Mouse (Mus musculus): ENCODE data around the gene Tmc2.

The Tmc2 gene

GRCm38 (mm10) chr2:130194894-130195293, at the start of gene Tmc2:
Gene Tmc2 (plus strand): TSS chr2:130195194.
- DNase-seq (ENCODE audit: low spot score in 2 of 2): no peak

DNA sequence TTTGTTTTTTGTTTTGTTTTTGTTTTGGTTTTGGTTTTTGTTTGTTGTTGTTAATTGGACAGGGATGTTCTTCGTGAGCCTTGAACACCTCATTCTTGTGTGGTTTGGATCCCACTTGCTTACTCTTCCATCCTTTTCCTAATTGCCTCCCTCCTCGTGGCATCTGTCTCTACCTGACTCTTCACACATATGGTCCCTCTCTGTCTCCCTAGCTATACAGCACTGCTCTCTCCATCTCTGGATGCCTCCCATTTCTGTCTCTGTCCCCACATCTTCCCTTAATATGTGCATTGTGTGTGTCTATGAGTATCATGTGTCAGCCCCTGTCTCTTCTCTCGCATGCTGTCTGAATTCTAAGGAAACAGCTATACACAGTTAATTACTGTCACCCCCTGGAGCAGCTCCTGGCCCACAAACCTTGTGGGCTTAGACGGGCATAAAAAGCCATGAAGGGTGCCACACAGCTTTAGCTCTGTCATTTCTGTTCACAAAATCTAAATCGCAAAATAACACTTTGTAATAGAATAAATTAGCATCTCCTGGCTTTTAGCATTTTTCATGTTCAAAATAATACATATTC, 48.8 kb upstream of the Tmc2 start:
- no peak for DNase-seq (ENCODE audit: low spot score in 2 of 2)

GRCm38 (mm10) chr2:130155171-130155570, 39.8 kb upstream of the Tmc2 start:
- no peak for DNase-seq (ENCODE audit: low spot score in 2 of 2)

DNA sequence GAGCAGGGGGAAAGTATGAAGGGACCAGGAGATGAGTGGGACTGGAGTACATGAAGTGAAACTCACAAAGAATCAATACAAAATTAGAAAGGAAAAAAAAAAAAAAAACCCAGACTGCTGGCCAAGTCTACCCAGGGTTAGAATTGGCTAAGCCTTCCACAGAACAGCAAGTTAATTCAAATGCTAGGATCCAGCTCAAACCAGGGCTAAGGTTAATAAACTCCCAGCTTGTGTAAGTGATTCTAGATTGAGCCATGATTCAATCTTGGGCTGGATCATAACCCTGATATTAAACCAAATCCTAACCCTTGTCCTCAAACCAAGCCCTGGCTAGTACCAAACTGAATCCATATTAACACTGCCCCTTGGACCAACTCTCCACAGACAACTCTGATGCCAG, 39.1 kb upstream of the Tmc2 start:
- DNase-seq (ENCODE audit: low spot score in 2 of 2): no peak

DNA sequence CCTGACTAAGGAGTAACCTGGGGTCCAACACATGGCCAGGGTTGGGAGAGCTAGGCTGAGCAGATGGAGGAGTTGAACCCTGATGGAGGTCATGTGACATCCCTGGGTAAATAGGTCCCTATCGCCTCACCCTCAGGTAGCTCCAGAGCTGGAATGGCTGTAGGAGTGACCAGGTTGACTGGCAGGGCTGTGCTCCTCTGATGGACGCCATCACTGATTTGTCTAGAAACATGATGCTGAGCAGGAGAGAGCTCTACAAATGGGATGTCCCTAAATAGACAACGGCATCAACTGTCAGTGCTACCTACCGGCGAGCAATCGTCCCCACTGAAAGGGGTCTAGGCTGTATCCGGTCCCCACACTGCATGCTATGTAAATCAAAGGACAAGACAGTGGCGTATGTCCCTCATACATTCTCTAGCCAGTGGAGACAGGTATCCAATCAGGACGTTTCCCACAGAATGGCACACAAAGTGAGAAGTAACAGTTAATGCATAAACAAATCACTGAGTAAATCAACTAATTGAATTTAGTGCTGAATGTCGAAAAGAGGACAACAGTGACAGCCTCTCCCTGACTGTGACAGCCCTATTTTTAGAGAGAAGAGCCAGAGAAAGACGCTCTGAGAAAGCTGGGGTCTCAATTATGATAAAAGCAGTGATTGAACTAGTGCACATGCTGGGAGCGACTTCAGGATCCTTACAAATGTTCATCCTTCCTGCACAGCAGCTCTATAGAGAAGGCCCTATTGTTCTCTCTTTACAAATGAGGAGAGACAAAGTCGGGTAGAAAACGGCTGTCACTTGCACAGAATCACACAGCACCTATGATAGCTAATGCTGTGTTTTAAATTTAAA, 37.5 kb upstream of the Tmc2 start:
- no peak for DNase-seq (ENCODE audit: low spot score in 2 of 2)

GRCm38 (mm10) chr2:130158088-130158437, 36.9 kb upstream of the Tmc2 start:
- DNase-seq (ENCODE audit: low spot score in 2 of 2): no peak

DNA sequence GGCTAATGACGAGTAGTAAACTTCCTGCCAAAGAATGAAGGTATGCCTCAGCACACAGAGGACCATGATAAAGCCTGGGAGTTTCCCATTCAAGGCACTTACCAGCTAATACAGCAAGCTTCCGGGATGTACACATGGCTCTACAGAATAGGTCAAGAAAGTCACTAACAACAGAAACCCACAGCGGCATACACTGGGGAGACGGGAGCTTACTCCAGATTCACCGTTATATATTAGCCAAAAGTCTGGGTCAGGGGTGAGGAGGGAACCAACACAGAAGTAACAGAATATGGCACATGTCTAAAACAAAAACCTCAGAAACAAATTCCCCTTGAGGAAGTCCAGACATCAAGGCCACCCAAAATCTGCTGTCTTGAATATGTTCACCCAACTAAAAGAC, 32.3 kb upstream of the Tmc2 start:
- DNase-seq (ENCODE audit: low spot score in 2 of 2): no peak

DNA sequence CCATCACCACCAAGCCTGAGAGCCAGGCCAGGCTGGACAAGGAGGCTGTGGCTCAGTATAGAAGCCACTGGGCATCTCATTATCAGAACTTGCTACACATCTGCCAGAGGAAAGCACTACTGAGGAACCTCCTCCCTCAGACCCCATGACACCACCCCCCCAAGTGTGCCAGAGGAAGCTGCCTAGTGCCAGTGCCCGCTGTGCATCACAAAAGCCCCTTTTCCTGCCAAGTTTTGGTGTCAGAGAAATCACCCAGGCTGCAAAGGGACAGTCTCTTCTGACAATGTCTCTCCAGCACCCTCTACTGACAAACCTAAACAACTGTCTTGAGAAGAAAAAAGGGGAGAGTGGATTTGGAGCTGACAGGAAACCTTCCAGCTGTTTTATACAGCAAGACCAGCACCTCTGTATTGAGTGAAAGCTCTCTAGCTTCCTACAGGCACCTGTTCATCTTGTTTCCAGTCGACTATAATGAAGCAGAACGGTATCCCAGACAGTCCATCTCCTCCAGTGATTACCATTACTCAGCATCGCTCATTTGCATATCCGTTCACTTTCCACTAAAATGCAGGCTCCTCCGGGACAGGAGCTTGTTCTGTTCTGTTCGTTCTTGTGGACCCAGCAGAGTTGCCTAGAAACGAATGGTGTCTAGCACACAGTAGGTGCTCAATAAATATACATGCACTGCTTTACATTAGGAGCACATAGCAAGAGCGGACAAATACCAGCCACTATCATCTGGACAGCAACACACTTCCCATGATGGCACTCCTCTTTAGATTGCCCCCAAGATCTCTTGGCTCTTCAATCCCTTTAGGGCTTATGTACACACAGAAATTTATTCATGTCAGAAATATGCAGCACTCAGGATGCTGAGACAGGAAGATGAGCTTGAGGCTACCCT, 28.4 kb upstream of the Tmc2 start:
- peak; percentile 73 to 75 for DNase-seq (ENCODE audit: low spot score in 2 of 2)

DNA sequence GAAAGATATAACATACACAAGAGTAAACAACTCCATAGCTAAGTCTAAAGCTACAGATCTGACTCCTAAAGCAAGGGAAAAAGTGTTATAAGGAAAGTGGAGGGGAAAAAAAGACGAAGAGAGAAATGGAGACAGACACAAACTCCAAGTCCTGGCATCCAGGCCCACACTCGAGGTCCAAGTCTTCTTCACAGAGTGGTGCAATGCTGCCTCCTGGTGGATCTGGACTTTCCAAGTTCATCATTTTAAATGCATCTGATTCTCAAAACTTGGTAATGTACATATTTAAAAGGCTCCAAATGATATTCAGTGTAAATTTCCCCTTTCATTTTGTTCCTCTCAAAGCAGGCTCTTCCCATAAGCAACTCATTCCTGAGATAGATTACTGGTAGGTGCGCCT, 27.1 kb upstream of the Tmc2 start:
- peak; percentile 75 to 84 for DNase-seq (ENCODE audit: low spot score in 2 of 2)

GRCm38 (mm10) chr2:130171674-130172073, 23.3 kb upstream of the Tmc2 start:
- DNase-seq (ENCODE audit: low spot score in 2 of 2): no peak

- no peak for DNase-seq (ENCODE audit: low spot score in 2 of 2)
Measured at GRCm38 (mm10) chr2:130176820-130177219, 18.2 kb upstream of the Tmc2 start.

DNA sequence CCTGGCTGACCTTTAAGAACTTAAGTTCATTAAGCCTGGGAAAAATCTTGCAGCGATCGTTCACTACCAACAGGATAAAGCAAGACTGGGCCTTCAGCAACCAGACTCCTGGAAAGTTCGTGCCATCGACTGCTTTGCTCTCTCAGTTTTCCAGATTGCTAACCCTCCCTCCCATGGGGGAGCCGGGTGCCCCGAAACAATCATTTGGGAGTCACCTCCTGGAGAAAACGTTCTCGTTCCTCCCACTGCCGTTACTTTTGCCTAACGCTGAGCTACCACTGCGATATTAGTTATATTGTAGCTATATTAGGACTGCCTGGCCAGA, 16.7 kb upstream of the Tmc2 start:
- no peak for DNase-seq (ENCODE audit: low spot score in 2 of 2)

DNA sequence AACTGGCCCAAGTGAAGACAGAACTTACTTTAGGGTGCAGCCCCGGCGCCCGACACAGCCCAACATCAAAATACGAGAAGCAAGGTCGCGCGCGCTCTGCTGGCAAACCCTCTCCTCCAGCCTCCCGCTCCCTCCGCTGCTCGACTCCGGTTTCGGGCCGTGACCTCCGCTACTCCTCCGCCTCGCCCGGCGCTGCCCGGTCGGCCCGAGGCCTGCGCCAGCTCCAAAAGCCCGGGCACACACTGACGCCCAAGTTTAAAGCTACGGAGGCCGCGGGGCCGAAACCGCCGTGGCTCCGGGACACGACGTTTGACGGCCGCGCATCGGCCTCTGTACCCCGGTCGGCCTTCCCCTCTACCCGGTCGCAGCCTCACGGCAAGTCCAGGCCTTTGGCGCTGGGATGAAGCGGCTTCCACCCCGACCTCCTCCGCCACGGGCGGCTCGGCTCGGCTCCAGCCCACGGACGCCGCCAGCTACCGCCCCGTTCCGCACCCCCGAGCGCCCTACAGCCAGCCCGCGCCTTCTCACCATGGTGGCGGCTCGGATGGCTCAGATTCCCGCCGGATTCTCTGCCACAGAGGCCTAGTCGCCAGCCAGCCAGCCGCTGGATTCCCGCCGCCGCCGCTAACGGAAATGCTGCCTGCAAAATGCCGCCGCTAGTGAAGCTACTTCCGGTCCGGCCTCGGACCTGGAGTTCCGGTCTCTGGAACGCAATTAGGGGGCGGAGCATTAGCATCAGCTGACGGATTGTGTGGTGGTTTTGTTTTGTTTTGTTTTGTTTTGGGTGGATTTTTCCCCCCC, 16.1 kb upstream of the Tmc2 start, which contains the start of gene Snrpb:
Gene Snrpb, minus strand, starts transcription at position 698 of the 801 bp plus-strand sequence.
- peak; percentile 94 to 95 for DNase-seq (ENCODE audit: low spot score in 2 of 2)

DNA sequence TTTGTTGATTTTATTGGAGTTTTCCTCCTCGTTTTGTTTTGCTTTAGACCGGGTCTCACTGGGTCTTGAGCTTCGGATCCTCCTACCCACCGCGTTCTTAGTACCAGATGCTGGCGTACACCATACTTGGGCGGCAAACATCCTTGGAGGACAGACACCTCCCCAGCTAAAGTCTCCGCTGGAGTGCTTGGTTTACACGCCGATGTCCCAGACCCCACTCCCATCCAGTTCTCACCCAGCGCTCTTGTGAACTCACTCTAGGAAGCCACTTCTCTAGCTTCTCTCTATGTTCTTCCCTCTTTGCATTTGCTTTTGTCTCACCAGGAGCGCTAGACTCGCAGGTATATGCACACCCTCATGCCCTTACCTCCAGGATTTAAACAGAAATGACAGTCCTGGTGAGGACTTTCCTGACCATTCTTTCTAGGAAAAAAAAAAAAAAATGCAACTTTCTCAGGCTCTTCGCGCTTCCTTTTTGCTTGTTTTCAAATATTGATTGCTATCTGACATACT, 15.4 kb upstream of the Tmc2 start:
- DNase-seq (ENCODE audit: low spot score in 2 of 2): peak in 1 of 2 experiments; percentile 46

DNA sequence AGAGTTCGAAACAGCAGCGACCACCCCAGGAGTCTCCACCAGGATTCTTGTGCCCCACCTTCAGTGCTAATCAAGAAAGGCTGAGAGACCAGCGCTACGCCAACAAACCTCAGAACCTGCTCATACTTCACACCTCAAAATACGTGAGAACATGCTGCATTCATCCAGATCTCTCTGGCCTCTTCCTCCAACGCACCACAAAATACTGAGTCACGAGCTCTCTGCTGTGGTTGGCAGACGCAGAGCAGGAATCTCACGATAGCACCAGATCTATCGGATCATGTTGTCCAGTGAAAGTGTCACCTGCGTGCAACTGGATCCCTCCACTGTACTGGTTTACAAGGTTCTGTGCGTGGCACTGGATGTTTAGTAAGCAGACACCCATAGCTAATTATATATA, 6.6 kb upstream of the Tmc2 start:
- DNase-seq (ENCODE audit: low spot score in 2 of 2): no peak

DNA sequence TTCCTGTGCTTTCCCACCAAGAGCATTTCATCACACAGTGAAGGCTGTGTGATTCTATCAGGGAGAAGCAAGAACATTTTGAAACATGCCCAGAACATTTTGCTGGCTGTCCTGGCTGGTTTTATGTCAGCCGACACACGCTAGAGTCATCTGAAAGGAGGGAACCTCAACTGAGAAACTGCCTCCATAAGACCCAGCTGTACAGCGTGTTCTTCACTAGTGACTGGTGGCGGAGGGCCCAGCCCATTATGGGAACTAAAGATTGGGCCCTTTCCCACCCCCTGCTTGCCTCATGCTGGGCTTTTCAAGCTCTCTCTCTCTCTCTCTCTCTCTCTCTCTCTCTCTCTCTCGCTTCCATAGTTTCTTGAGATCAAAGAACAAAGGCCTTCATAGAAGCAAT, 6.0 kb downstream of the Tmc2 start:
- no peak for DNase-seq (ENCODE audit: low spot score in 2 of 2)

- no peak for DNase-seq (ENCODE audit: low spot score in 2 of 2)
Measured at GRCm38 (mm10) chr2:130207376-130207775, 12.4 kb downstream of the Tmc2 start.

GRCm38 (mm10) chr2:130207996-130208395, 13.0 kb downstream of the Tmc2 start:
- no peak for DNase-seq (ENCODE audit: low spot score in 2 of 2)

- no peak for DNase-seq (ENCODE audit: low spot score in 2 of 2)
Measured at GRCm38 (mm10) chr2:130209636-130210035, 14.6 kb downstream of the Tmc2 start.

DNA sequence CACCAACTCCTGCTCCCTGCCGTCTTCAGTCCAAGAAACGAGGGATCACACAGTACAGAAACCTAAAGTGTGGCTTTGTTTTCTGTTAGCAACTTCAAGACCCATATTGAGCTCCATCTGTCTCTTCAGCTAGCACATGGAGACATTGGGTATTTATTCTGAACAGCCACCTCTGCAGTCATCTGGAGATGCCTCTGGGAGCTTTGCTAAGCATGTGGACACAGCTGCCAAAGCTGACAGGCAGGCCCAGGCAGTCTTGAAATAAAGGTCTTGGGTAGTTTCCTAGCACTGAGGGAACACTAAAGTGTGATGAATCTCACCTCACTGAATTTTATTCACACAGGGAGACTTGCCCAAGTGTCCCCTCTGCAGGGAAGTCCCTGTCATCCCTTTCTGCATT, 16.6 kb downstream of the Tmc2 start:
- no peak for DNase-seq (ENCODE audit: low spot score in 2 of 2)

DNA sequence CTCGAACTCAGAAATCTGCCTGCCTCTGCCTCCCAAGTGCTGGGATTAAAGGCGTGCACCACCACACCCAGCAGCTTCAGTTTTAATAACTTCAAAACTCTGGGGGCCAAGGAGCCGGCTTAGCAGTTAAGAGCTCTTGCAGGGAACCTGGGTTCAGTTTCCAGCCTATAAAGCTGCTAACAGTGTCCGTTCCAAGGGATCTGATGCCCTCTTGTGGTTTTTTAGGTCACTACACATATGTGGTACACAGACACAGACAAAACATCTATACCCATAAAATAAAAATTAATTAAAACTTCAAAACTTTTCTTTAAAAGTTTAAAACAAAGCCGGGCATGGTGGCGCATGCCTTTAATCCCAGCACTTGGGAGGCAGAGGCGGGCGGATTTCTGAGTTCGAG, 51.9 kb downstream of the Tmc2 start:
- DNase-seq (ENCODE audit: low spot score in 2 of 2): no peak

- DNase-seq (ENCODE audit: low spot score in 2 of 2): no peak
Measured at GRCm38 (mm10) chr2:130248226-130248625, 53.2 kb downstream of the Tmc2 start.

Data from right cerebral cortex, postnatal 10 days (tissue).